Mouse (Mus musculus) activated CD4-positive, CD25-positive, alpha-beta regulatory T cell, adult 4 months (primary cell): ENCODE measurements around the gene Use1. TPM values are rescaled to one million over a fixed set of nuclear protein-coding genes. Genes with fewer than 3 reads are reported as not detected.

ENCODE experiments used
- ATAC-seq: one replicate; pipeline ENCODE4 v1.8.0; 2017
- polyA plus RNA-seq, 2 experiments: library from polyadenylated mRNA; unstranded; fragments of 100-300 nt; shearing (Covaris generic); gene quantifications; one replicate each; pipeline ENCODE4 v1.2.1; 2017

The Use1 gene
- polyA plus RNA-seq, 2 experiments from 2014 or later = 302 to 322 TPM

DNA sequence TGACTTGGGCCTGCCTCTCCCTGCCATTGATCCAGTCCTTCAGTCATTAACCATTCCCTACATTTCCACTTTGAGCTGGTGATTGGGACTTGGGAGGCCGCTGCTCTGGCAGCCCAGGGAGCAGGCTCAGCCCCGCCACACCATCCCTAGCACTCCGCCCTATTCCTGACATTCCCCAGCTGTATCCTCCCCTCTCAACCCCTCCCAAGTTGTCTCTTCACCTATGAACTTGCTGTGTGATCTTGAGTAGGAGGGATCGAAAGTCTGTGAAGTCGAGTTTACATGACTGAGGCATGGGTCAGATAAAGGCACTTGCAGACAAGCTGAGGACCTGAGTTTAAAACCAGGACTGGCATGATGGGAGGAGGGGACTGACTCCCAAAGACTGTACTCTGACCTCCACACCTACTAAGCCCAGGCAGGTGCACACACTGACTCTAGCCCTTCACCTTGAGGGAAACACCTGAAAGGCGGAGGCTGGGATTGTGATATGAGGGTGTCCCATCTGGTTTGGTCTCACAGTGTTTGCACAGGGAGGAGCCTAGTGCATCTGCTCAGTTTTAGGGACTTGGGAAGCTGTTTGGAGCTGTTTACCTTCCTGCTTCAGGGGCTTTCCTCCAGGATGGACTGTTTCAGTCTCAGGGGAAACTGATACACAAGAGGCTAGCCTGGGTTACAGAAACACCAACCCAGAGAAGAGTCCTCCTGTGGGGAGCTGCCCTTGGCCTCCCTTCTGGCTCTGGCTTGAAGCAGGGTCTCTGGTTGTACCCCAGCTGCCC is 36.6 kb downstream of the Use1 start:
- no peak for ATAC-seq

DNA sequence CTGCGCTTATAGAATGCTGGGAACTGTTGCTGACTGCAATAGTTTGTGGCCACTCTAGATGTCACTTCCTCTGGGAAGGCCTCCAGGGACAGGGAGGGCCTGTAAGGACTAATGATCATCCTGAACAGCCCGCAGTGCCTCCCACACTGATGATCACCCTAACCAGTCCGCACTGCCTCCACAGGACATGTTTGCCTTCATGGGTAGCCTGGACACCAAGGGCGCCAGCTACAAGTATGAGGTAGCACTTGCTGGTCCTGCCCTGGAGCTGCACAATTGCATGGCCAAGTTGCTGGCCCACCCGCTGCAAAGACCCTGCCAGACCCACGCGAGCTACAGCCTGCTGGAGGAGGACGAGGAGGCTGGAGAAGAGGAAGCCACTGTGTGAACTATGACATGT is 37.4 kb downstream of the Use1 start:
- no peak for ATAC-seq

DNA sequence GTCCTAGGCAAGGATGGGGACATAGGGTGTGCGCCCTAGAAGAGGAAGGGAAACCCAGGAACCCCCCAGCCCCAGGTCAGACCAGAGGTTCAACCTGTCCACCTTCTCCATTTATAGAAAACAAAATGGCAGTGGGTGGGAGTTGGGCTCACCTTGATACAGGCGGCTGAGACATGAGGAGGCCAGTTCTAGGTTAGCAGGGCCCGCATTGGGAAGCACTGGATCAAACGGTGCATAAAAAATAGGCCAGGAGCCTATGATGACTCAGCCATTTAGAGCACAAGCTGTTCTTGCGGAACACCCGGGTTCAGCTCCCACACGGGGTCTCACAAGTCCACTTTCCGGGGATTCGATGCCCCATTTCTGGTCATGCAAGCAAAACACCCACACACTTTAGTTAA is 38.3 kb downstream of the Use1 start:
- no peak for ATAC-seq

DNA sequence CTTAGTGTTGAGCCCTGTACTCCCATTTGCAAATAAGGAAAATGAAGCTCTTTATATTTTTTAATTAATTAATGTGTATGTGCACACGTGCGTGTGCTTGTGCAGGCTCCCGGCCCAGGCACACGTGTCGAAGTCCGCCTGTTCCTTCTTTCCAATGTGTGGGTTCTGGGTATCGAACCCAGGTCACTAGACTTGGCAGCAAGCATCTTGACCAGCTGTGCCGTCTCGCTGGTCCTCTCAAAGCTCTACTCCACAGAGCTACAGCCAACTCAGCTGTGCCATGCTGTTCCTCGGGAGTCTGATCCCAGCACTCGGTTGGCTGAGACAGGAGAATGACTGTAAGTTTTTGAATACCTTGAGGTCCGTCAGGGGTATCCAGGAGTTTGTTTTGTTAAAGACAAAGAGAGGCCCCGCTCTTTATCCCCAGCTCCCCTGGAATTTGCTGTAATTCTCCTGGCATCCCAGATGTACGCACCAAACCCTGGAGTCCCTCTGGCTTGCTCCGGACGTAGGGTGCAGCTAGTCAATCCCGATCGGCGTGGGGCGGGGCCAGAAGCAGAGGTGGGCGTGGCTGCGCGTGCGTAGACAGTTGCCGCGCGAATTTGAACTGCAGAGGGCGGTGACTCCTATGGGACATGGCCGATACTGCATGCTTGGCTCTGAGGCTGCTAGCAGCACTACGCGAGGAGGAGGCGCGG is 38.9 kb downstream of the Use1 start, which contains the start of gene Ankle1:
Ankle1 (plus strand) TSS at position 610 of the 698 bp plus-strand sequence.
- peak; percentile 93 for ATAC-seq

DNA sequence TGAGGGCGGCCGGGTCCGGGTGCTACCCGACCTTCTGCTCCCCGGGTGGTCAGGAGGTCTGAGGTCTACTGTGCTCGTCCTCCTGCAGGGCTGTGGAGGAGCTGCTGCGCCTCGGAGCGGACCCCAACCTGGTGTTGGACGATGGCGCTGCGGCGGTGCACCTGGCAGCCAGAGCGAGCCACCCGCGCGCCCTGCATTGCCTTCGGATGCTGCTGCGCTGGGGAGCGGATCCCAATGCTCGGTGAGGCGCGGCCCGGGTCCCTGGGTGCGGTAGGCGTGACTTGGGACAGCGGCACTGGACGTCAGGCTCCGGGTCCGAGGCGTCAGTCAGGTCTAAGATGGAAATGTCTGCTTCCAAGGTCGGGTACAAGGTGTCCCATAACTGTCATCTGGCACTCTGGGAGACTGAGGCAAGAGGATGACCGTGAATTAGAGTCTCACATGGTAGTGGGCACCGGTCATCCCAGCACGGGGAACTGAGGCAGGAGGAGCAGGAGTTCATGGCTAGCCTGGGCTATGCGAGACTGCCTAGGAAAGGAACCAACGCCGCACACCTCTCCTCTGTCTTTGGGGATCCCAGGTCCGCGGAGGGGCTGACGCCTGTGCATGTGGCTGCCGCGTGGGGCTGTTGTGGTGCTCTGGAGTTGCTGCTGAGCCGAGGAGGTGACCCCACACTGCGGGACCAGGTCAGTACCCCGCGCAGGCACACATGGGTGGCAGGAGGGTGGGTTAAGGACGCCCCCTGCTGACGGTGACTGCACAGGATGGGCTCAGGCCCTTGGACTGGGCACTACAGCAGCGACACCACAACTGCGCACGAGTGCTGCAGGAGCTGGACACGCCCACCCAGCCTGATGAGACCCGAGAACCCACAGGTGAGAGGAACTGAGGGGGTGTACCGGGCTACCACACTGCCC is 39.7 kb downstream of the Use1 start:
- peak; percentile 24 for ATAC-seq

DNA sequence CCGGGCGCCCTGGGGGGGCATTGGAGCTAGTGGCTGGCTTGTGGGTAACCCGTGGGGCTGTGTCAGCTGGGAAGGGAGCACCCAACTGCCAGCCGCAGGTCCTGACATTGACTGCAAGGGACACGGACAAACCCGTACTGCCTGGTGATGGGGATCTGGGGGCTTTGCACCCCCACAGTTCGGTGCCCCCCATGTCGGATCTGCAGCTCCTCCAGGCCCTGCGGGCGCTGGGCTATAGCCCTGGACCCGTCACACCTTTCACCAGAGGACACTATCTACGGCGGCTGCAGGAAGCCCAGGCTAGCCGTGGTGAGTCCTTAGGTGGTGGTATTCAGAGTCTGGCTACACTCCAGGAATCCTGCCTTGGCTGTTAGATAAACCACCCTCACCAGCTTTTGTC is 40.8 kb downstream of the Use1 start:
- ATAC-seq = no peak

DNA sequence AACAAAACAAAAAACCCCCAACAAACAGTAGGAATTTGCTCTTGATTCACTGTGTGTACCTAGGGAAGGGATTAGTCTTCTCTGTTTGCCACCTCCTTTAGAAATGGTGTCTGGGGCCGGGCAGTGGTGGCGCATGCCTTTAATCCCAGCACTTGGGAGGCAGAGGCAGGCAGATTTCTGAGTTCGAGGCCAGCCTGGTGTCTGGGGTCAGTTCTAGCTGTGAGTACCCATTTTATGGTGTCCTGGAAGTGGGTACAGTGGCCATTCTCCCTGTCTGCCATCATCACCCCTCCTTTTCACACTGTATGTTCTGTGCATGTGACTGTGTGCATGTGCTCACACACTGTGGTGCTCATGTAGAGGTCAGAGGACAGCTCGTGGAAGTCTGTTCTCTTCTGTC is 41.6 kb downstream of the Use1 start:
- ATAC-seq = no peak

DNA sequence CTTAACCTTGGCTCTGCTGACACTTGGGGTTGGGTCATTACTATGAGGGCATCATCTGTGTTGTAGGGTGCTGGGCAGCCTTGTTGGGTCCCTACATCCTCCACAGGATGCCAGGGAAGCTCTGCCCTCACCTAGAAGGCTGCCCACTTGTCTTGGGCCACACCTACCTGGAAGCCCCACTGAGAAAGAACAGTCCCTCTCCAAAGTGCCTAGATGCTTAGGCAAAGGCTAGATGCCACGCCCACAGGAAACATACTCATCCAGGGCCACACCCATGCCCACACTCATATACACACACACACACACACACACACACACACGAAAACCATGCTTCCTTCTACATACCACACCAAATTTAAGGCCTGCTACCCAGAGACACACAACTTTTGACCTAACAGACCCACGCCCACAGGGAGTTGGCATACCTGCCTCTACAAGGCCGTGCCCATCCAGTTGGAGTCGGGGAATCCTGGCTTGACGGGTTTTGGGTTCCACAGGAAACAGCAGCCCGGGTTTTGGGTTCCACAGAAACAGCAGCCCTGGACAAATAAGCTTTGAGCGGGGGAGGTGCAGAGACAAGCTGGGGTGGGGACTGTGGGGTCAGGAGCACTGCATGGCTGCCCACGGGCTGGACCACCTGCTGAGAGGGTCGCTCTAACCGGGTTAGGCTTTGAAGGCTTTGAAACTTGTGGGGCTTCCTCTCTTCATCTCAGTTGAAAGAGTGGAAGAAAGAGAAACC is 45.1 kb downstream of the Use1 start:
- peak; percentile 36 for ATAC-seq

Other genes starting within 250 kb of the Use1 start
- gene Myo9b, start 94.1 kb upstream of the Use1 start, polyA plus RNA-seq = 10 to 100 TPM; 18.3 to 18.5 TPM
- gene Haus8, start 93.9 kb upstream of the Use1 start, polyA plus RNA-seq = 10 to 100 TPM; 27.3 to 35.0 TPM
- 1 to 10 TPM; 3.7 to 4.9 TPM for gene Ocel1, start 4.5 kb downstream of the Use1 start, polyA plus RNA-seq
- gene Nr2f6, start 15.1 kb downstream of the Use1 start, polyA plus RNA-seq = under 1 TPM in 1 of 2 experiments, not detected in 1; 0.45 TPM
- under 1 TPM in 1 of 2 experiments, not detected in 1; 0.28 TPM for gene Ushbp1, start 29.0 kb downstream of the Use1 start, polyA plus RNA-seq
- gene Babam1, start 30.0 kb downstream of the Use1 start, polyA plus RNA-seq = 10 to 100 TPM; 59.2 to 67.9 TPM
- gene Ankle1, start 39.2 kb downstream of the Use1 start, polyA plus RNA-seq = 1 to 10 TPM; 1.7 to 2.4 TPM
- 10 to 100 TPM; 24.7 to 29.0 TPM for gene Abhd8, start 96.8 kb downstream of the Use1 start, polyA plus RNA-seq
- gene Mrpl34, start 98.1 kb downstream of the Use1 start, polyA plus RNA-seq = 100 to 1,000 TPM in 1 of 2 experiments, 10 to 100 TPM in 1; 70.3 to 101 TPM
- 10 to 100 TPM; 26.8 to 30.6 TPM for gene Dda1, start 102.4 kb downstream of the Use1 start, polyA plus RNA-seq
- gene Ano8, start 119.1 kb downstream of the Use1 start, polyA plus RNA-seq = under 1 TPM in 1 of 2 experiments, not detected in 1; 0.24 TPM
- gene Gtpbp3, start 121.3 kb downstream of the Use1 start, polyA plus RNA-seq = 1 to 10 TPM; 3.9 to 5.1 TPM
- gene Plvap, start 144.9 kb downstream of the Use1 start, polyA plus RNA-seq = not detected
- not detected for gene Ccdc194, start 158.9 kb downstream of the Use1 start, polyA plus RNA-seq
- gene Bst2, start 170.6 kb downstream of the Use1 start, polyA plus RNA-seq = 100 to 1,000 TPM in 1 of 2 experiments, 10 to 100 TPM in 1; 40.2 to 113 TPM
- gene Mvb12a, start 176.1 kb downstream of the Use1 start, polyA plus RNA-seq = 10 to 100 TPM; 59.3 to 71.7 TPM
- 1 to 10 TPM in 1 of 2 experiments, under 1 TPM in 1; 0.99 to 1.7 TPM for gene Tmem221, start 192.0 kb downstream of the Use1 start, polyA plus RNA-seq
- gene Nxnl1, start 199.8 kb downstream of the Use1 start, polyA plus RNA-seq = under 1 TPM in 1 of 2 experiments, not detected in 1; 0.15 TPM
- 1 to 10 TPM; 4.4 to 8.9 TPM for gene Slc27a1, start 202.0 kb downstream of the Use1 start, polyA plus RNA-seq
- gene Pgls, start 225.3 kb downstream of the Use1 start, polyA plus RNA-seq = 10 to 100 TPM; 77.4 to 87.4 TPM
- gene Fam129c, start 230.8 kb downstream of the Use1 start, polyA plus RNA-seq = 1 to 10 TPM; 1.9 to 3.9 TPM
- 10 to 100 TPM; 10.5 to 11.4 TPM for gene Colgalt1, start 244.2 kb downstream of the Use1 start, polyA plus RNA-seq